Mouse (Mus musculus): ENCODE results near the gene Rpl37a.

DNA sequence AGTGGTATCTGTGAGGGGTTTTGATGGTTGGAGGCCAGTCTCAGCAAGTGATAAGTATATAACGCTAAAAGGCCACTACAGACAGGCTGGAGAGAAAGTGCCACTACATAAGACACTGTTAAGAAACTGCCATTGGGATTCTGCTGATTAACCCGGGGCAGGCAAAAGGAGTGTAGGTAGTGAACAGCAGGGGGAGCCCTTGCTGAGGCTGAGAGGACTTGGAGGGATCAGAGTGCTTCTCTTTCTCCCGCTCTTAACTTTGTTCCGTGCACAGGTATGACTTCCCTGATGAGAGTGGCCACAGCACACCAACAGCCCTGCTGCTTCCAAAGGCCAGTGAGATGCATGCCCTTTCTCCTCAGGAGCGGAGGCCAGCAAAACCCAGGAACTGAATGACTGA, 7.8 kb downstream of the Rpl37a start:
- peak; percentile 74 for TF ChIP-seq CTCF (IDR thresholded peaks at IDR 0.05; ENCODE audit: insufficient read depth, low read length)
- TF ChIP-seq POLR2A (IDR thresholded peaks at IDR 0.05; ENCODE audit: borderline replicate concordance, extremely low read depth, low read depth, low read length), result no peak

All from lung, adult 2 months (tissue).